Mouse (Mus musculus): ENCODE results near the gene Rsph6a.

Gene Rsph6a

DNA sequence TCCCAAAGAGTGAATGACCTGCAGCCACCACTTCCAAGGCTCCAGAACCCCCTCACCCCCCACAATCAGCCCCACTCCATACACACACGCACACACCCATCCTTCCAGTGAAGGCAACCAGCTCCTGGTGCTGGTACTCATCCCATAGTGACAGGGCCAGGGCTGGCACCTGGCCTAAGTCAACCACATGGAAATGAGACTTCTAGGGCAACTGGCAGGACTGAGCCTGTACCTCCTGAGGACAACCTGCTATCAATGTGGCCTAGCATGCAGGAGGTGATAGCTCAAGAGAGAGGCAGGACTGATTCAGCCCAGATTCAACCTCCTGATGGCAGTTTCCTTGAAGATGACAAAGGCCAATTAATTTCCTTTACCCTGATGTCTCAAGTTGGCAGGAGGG lies 45.8 kb downstream of the Rsph6a start:
- no peak for DNase-seq (ENCODE audit: low spot score)

DNA sequence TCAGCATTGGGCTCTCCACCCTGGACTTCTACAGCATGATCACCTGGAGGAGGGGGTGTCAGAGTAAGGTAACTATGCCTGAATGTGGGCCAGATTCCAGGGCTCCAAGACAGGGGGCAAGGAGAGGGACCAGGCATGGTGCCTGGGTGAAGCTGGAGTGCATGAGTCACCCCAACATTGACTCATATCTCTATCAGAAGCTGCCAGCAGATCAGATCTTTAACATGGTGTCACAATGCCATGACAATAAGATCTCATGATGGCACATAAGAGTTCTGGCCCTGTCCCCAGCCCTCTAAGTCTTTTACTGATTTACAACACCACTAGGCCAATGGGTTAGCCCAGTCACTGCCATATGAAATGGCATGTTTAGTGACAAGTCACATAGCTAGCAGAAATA lies 49.3 kb downstream of the Rsph6a start:
- DNase-seq (ENCODE audit: low spot score), result no peak

GRCm38 (mm10) chr7:19104486-19104885 lies 50.0 kb downstream of the Rsph6a start:
- no peak for DNase-seq (ENCODE audit: low spot score)

- no peak for DNase-seq (ENCODE audit: low spot score)
Observed at GRCm38 (mm10) chr7:19107436-19107835, 52.9 kb downstream of the Rsph6a start.

GRCm38 (mm10) chr7:19109565-19109964 lies 55.1 kb downstream of the Rsph6a start:
- DNase-seq (ENCODE audit: low spot score), result no peak

- peak; percentile 65 for DNase-seq (ENCODE audit: low spot score)
Observed at GRCm38 (mm10) chr7:19118028-19118771, 63.7 kb downstream of the Rsph6a start, which contains the start of gene Gm4969. TSS of gene Gm4969 (minus strand) at chr7:19118368.

GRCm38 (mm10) chr7:19119083-19119482 lies 64.6 kb downstream of the Rsph6a start:
- DNase-seq (ENCODE audit: low spot score), result no peak

- peak; percentile 96 for DNase-seq (ENCODE audit: low spot score)
Observed at GRCm38 (mm10) chr7:19119631-19120429, 65.3 kb downstream of the Rsph6a start, which contains the start of gene Fbxo46. TSS of gene Fbxo46 (plus strand) at chr7:19119859.

GRCm38 (mm10) chr7:19121686-19122085 lies 67.2 kb downstream of the Rsph6a start:
- DNase-seq (ENCODE audit: low spot score), result no peak
